Mouse (Mus musculus) MEL (cell line): ENCODE measurements around the gene Aldh3b2. TPM values are rescaled to one million over a fixed set of nuclear protein-coding genes. Genes with fewer than 3 reads are reported as not detected.
A peak's percentile ranks its signal among the peaks of the same experiment; 100 is the strongest.

ENCODE experiments used
- DNase-seq: peaks from one replicate; pipeline ENCODE4 v3.0.0; 2011; ENCODE audit warnings: low read depth, low spot score
- H3K27ac ChIP-seq: 2 replicates; pipeline ENCODE4 v1.5.1; 2012; ENCODE audit warnings: low read depth, mild to moderate bottlenecking, control low read depth, low read length, moderate library complexity; ENCODE audit not compliant: control insufficient read depth
- H3K27me3 ChIP-seq, 2 experiments: fragments of 150-350 bp in 1 of 2; sonication (generic) in 1 of 2; 2 replicates each; pipeline ENCODE4 v1.6.1; 2012; ENCODE audit warnings: low read length in 2 of 2, mild to moderate bottlenecking in 2 of 2, improper control_type of control experiment in 1 of 2, moderate library complexity in 1 of 2; ENCODE audit not compliant: insufficient read depth in 2 of 2, control insufficient read depth in 1 of 2
- H3K36me3 ChIP-seq, 2 experiments: 2 replicates each; pipeline ENCODE4 v1.6.1; 2012 to 2014; ENCODE audit warnings: low read length in 2 of 2, improper control_type of control experiment in 1 of 2, inconsistent platforms in 1 of 2, mild to moderate bottlenecking in 1 of 2; ENCODE audit not compliant: insufficient read depth in 2 of 2, control insufficient read depth in 1 of 2
- H3K4me1 ChIP-seq, 2 experiments: fragments of 150-350 bp in 1 of 2; sonication (generic) in 1 of 2; 2 replicates each; pipeline ENCODE4 v1.6.1; 2012; ENCODE audit warnings: low read length in 2 of 2, improper control_type of control experiment in 1 of 2, mild to moderate bottlenecking in 1 of 2; ENCODE audit not compliant: insufficient read depth in 2 of 2, control insufficient read depth in 1 of 2
- H3K4me3 ChIP-seq, 2 experiments: fragments of 150-350 bp in 1 of 2; sonication (generic) in 1 of 2; 2 replicates each; pipeline ENCODE4 v1.5.1; 2012; ENCODE audit warnings: low read depth in 2 of 2, low read length in 2 of 2, mild to moderate bottlenecking in 2 of 2, moderate library complexity in 2 of 2, control low read depth in 1 of 2, improper control_type of control experiment in 1 of 2; ENCODE audit not compliant: control insufficient read depth in 1 of 2, insufficient read depth in 1 of 2
- H3K79me2 ChIP-seq: 2 replicates; pipeline ENCODE4 v1.6.1; 2012; ENCODE audit warnings: mild to moderate bottlenecking, low read length, moderate library complexity; ENCODE audit not compliant: control insufficient read depth, poor library complexity, insufficient read depth
- H3K9ac ChIP-seq: 2 replicates; pipeline ENCODE4 v1.6.1; 2012; ENCODE audit warnings: low read depth, mild to moderate bottlenecking, control low read depth, low read length, moderate library complexity; ENCODE audit not compliant: control insufficient read depth, poor library complexity, severe bottlenecking
- H3K9me3 ChIP-seq: fragments of 150-350 bp; sonication (generic); replicated peaks from 2 replicates; pipeline ENCODE4 v1.6.1; 2012; ENCODE audit warnings: mild to moderate bottlenecking, low read length, improper control_type of control experiment, moderate library complexity; ENCODE audit not compliant: insufficient read depth
- BHLHE40 ChIP-seq: IDR thresholded peaks from 2 replicates; pipeline ENCODE4 v1.6.1; 2012; ENCODE audit warnings: low read depth, mild to moderate bottlenecking, inconsistent platforms, low read length, improper control_type of control experiment, borderline replicate concordance
- CHD1 ChIP-seq: IDR thresholded peaks from 2 replicates; pipeline ENCODE4 v1.6.1; 2012; ENCODE audit warnings: low read depth, mild to moderate bottlenecking, inconsistent platforms, low read length, improper control_type of control experiment
- CHD2 ChIP-seq: IDR thresholded peaks from 2 replicates; pipeline ENCODE4 v1.6.1; 2011; ENCODE audit warnings: low read length, improper control_type of control experiment
- CTCF ChIP-seq, 3 experiments: IDR thresholded peaks in 2 of 3; conservative IDR thresholded peaks in 1 of 3; 2 replicates each; pipeline ENCODE4 v1.5.1; 2011 to 2012; ENCODE audit warnings: low read length in 3 of 3, low read depth in 2 of 3, mild to moderate bottlenecking in 2 of 3, improper control_type of control experiment in 1 of 3, inconsistent platforms in 1 of 3, mixed read lengths in 1 of 3, moderate library complexity in 1 of 3; ENCODE audit not compliant: control insufficient read depth in 1 of 3, insufficient read depth in 1 of 3, poor library complexity in 1 of 3, severe bottlenecking in 1 of 3
- E2F4 ChIP-seq: IDR thresholded peaks from 2 replicates; pipeline ENCODE4 v1.6.1; 2011; ENCODE audit warnings: low read depth, low read length, improper control_type of control experiment, borderline replicate concordance
- ELF1 ChIP-seq: IDR thresholded peaks from 2 replicates; pipeline ENCODE4 v1.6.1; 2014; ENCODE audit warnings: low read depth, mild to moderate bottlenecking, inconsistent platforms, low read length, improper control_type of control experiment, moderate library complexity
- ETS1 ChIP-seq: IDR thresholded peaks from 2 replicates; pipeline ENCODE4 v1.6.1; 2012; ENCODE audit warnings: low read depth, mild to moderate bottlenecking, inconsistent platforms, low read length, improper control_type of control experiment, moderate library complexity
- GABPA ChIP-seq: IDR thresholded peaks from 2 replicates; pipeline ENCODE4 v1.6.1; 2012; ENCODE audit warnings: low read depth, mild to moderate bottlenecking, inconsistent platforms, low read length, improper control_type of control experiment, moderate library complexity
- GATA1 ChIP-seq: IDR thresholded peaks from 2 replicates; pipeline ENCODE4 v1.6.1; 2011; ENCODE audit warnings: low read depth, low read length, improper control_type of control experiment
- HCFC1 ChIP-seq: IDR thresholded peaks from 2 replicates; pipeline ENCODE4 v1.6.1; 2012; ENCODE audit warnings: low read depth, mild to moderate bottlenecking, inconsistent platforms, low read length, improper control_type of control experiment, moderate library complexity
- JUND ChIP-seq: IDR thresholded peaks from 2 replicates; pipeline ENCODE4 v1.6.1; 2011; ENCODE audit warnings: low read depth, mild to moderate bottlenecking, improper control_type of control experiment, low read length
- KAT2A ChIP-seq: conservative IDR thresholded peaks from 2 replicates; pipeline ENCODE4 v1.6.1; 2012; ENCODE audit warnings: low read depth, low read length, improper control_type of control experiment, inconsistent platforms
- MAZ ChIP-seq: IDR thresholded peaks from 2 replicates; pipeline ENCODE4 v1.6.1; 2012; ENCODE audit warnings: low read depth, mild to moderate bottlenecking, inconsistent platforms, low read length, improper control_type of control experiment
- MEF2A ChIP-seq: IDR thresholded peaks from 2 replicates; pipeline ENCODE4 v1.6.1; 2014; ENCODE audit warnings: low read depth, mild to moderate bottlenecking, inconsistent platforms, low read length, improper control_type of control experiment; ENCODE audit not compliant: poor library complexity, insufficient replicate concordance, severe bottlenecking; ENCODE audit errors: extremely low read depth
- MXI1 ChIP-seq: IDR thresholded peaks from 2 replicates; pipeline ENCODE4 v1.6.1; 2011; ENCODE audit warnings: mild to moderate bottlenecking, low read depth, low read length, improper control_type of control experiment
- MYB ChIP-seq: IDR thresholded peaks from 2 replicates; pipeline ENCODE4 v1.6.1; 2011; ENCODE audit warnings: mild to moderate bottlenecking, low read depth, low read length, improper control_type of control experiment
- MYC ChIP-seq: IDR thresholded peaks from 2 replicates; pipeline ENCODE4 v1.6.1; 2011; ENCODE audit warnings: low read depth, mild to moderate bottlenecking, low read length, improper control_type of control experiment, moderate library complexity
- NRF1 ChIP-seq: IDR thresholded peaks from 2 replicates; pipeline ENCODE4 v1.6.1; 2014; ENCODE audit warnings: low read depth, mild to moderate bottlenecking, inconsistent platforms, low read length, improper control_type of control experiment, moderate library complexity; ENCODE audit not compliant: poor library complexity, insufficient read depth, severe bottlenecking
- POLR2AphosphoS2 ChIP-seq: IDR thresholded peaks from 2 replicates; pipeline ENCODE4 v1.6.1; 2011; ENCODE audit warnings: low read length, improper control_type of control experiment
- POLR2AphosphoS5 ChIP-seq: IDR thresholded peaks from 2 replicates; pipeline ENCODE4 v1.6.1; 2012; ENCODE audit warnings: low read depth, borderline replicate concordance, mild to moderate bottlenecking, inconsistent platforms, low read length, moderate library complexity, mixed read lengths
- RAD21 ChIP-seq: IDR thresholded peaks from 2 replicates; pipeline ENCODE4 v1.6.1; 2011; ENCODE audit warnings: mild to moderate bottlenecking, low read depth, low read length, improper control_type of control experiment
- SIN3A ChIP-seq: IDR thresholded peaks from 2 replicates; pipeline ENCODE4 v1.6.1; 2012; ENCODE audit warnings: low read length, improper control_type of control experiment, inconsistent platforms
- SMC3 ChIP-seq: IDR thresholded peaks from 2 replicates; pipeline ENCODE4 v1.6.1; 2011; ENCODE audit warnings: low read depth, low read length, improper control_type of control experiment
- TAL1 ChIP-seq: IDR thresholded peaks from 2 replicates; pipeline ENCODE4 v1.6.1; 2012; ENCODE audit warnings: mild to moderate bottlenecking, inconsistent platforms, low read length, moderate library complexity, mixed read lengths
- TCF12 ChIP-seq: IDR thresholded peaks from 2 replicates; pipeline ENCODE4 v1.6.1; 2014; ENCODE audit warnings: low read depth, mild to moderate bottlenecking, inconsistent platforms, low read length, improper control_type of control experiment, moderate library complexity
- USF1 ChIP-seq: IDR thresholded peaks from 2 replicates; pipeline ENCODE4 v1.6.1; 2014; ENCODE audit warnings: low read depth, mild to moderate bottlenecking, inconsistent platforms, low read length, improper control_type of control experiment, moderate library complexity
- USF2 ChIP-seq, 2 experiments: IDR thresholded peaks; 2 replicates each; pipeline ENCODE4 v1.6.1; 2011 to 2012; ENCODE audit warnings: improper control_type of control experiment in 2 of 2, low read length in 2 of 2, borderline replicate concordance in 1 of 2, inconsistent platforms in 1 of 2, low read depth in 1 of 2, mild to moderate bottlenecking in 1 of 2; ENCODE audit not compliant: insufficient read depth in 1 of 2
- ZC3H11A ChIP-seq: IDR thresholded peaks from 2 replicates; pipeline ENCODE4 v1.6.1; 2012; ENCODE audit warnings: low read depth, mild to moderate bottlenecking, inconsistent platforms, low read length, improper control_type of control experiment
- polyA plus RNA-seq, 2 experiments: library from polyadenylated mRNA; stranded (reverse) in 1 of 2; unstranded in 1 of 2; fragments of >175 nt in 1 of 2; fragments of >200 nt in 1 of 2; gene quantifications; 2 replicates each; pipeline versions ENCODE4 v1.2.1 to v1.2.4; 2012; ENCODE audit warnings: low replicate concordance in 2 of 2, low read depth in 1 of 2; ENCODE audit not compliant: insufficient read length in 2 of 2, insufficient read depth in 1 of 2, missing spikeins in 1 of 2
- total RNA-seq: library from RNA; depleted of rRNA; stranded (reverse); fragments of 300-350 nt; gene quantifications from 2 replicates; pipeline ENCODE4 v1.2.3, GENCODE M21; 2012

The Aldh3b2 gene
- total and polyA plus RNA-seq, 3 experiments: not detected

GRCm38 (mm10) chr19:3986334-3986733 lies 14.2 kb downstream of the Aldh3b2 start, which contains the start of gene Acy3 (continued):
- TF ChIP-seq NRF1 (no peak), MAZ (no peak), BHLHE40 (no peak), TCF12 (no peak), GABPA (no peak), POLR2AphosphoS5 (no peak), CHD1 (no peak), SIN3A (0 out of 2 replicates have a peak, but pooled peaks have one; percentile 24), E2F4 (no peak), ELF1 (peak; percentile 68), POLR2AphosphoS2 (peak; percentile 55; the same call in 1 of the 2 replicates), USF2 (IDR thresholded peaks at IDR 0.05; ENCODE audit: borderline replicate concordance in 1 of 2, insufficient read depth in 1 of 2, low read depth in 1 of 2, low read length in 2 of 2) (no peak), ETS1 (no peak), USF1 (no peak), GATA1 (no peak), CHD2 (no peak), SMC3 (no peak), MYC (no peak), CTCF (IDR thresholded peaks at IDR 0.05 in 2 of 3, conservative IDR thresholded peaks at IDR 0.05 in 1 of 3; ENCODE audit: control insufficient read depth in 1 of 3, insufficient read depth in 1 of 3, low read depth in 2 of 3, low read length in 3 of 3, poor library complexity in 1 of 3, severe bottlenecking in 1 of 3) (no peak)
- TF ChIP-seq, all 39 proteins: peak for 8

DNA sequence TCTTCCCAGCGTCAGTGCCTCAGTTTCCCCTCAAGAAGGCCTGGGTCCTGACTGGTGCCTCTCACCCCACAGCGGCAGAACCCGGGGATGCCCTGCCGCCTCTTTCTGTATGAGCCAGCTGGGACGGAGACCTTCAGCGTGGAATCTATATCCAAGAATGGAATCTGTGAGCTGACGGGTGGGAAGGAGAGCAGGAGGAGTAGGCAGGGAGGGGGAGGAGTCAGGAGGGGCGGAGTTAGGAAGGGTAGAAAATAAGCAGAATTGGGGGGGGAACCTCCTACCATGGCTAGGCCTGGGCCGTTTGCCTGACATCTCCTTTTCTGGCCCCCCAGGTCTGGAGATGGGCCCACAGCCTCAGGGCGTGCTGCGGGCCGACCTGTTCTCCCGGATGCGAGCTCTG lies 15.9 kb downstream of the Aldh3b2 start:
- Histone ChIP-seq H3K27me3 (peaks cover 0 to 2% of the 10 kb centered on the region in 2 experiments; a peak in 1 of 4 replicates), H3K27ac (no peak overlapping the region), H3K9me3 (no peaks in the 10 kb centered on the region), H3K4me3 (no peak overlapping the region), H3K4me1 (peaks cover 0 to 8% of the 10 kb centered on the region in 2 experiments; a peak in 2 of 4 replicates), H3K36me3 (no peaks in the 10 kb centered on the region; a peak in 1 of 4 replicates), H3K79me2 (no peaks in the 10 kb centered on the region), H3K9ac (no peak overlapping the region)
- no peak for TF ChIP-seq MXI1
- no peak for TF ChIP-seq HCFC1
- TF ChIP-seq MYB: no peak
- no peak for TF ChIP-seq ZC3H11A
- TF ChIP-seq TAL1: no peak
- no peak for TF ChIP-seq RAD21
- no peak for TF ChIP-seq KAT2A
- no peak for TF ChIP-seq TCF12
- TF ChIP-seq SMC3: no peak
- no peak for TF ChIP-seq BHLHE40
- no peak for TF ChIP-seq CHD1
- no peak for TF ChIP-seq ELF1
- no peak for TF ChIP-seq NRF1
- no peak for TF ChIP-seq POLR2AphosphoS2
- TF ChIP-seq MEF2A: no peak
- TF ChIP-seq JUND: no peak
- DNase-seq: no peak
